Mouse (Mus musculus) lung, embryonic 14.5 days (tissue): ENCODE measurements around the gene Tdrkh. TPM values are rescaled to one million over a fixed set of nuclear protein-coding genes. Genes with fewer than 3 reads are reported as not detected.

ENCODE experiments used
- ATAC-seq: fragments of 200-750 bp; cut with Nextera tagmentation; 2 replicates; pipeline ENCODE4 v1.8.0; 2017; ENCODE audit warnings: mild to moderate bottlenecking, moderate TSS enrichment, moderate library complexity; ENCODE audit not compliant: insufficient read depth
- DNase-seq: peaks from one replicate; pipeline ENCODE4 v3.0.0-alpha.2; 2015
- H3K27ac ChIP-seq: fragments of 300-500 bp; sonication (generic); 2 replicates; pipeline ENCODE4 v1.5.1; 2014; ENCODE audit warnings: low read depth, mild to moderate bottlenecking, moderate library complexity
- H3K27me3 ChIP-seq: fragments of 300-500 bp; sonication (generic); 2 replicates; pipeline ENCODE4 v1.6.1; 2014; ENCODE audit warnings: low read length, control low read depth; ENCODE audit not compliant: insufficient read depth
- H3K36me3 ChIP-seq: fragments of 300-500 bp; sonication (generic); 2 replicates; pipeline ENCODE4 v1.6.1; 2014; ENCODE audit warnings: control low read depth; ENCODE audit not compliant: insufficient read depth
- H3K4me1 ChIP-seq: fragments of 300-500 bp; sonication (generic); 2 replicates; pipeline ENCODE4 v1.6.1; 2014; ENCODE audit warnings: antibody characterized with exemption, control low read depth; ENCODE audit not compliant: insufficient read depth
- H3K4me2 ChIP-seq: fragments of 300-500 bp; sonication (generic); 2 replicates; pipeline ENCODE4 v1.6.1; 2014; ENCODE audit warnings: mild to moderate bottlenecking
- H3K4me3 ChIP-seq: fragments of 300-500 bp; sonication (generic); 2 replicates; pipeline ENCODE4 v1.5.1; 2014; ENCODE audit warnings: low read depth, low read length
- H3K9ac ChIP-seq: fragments of 300-500 bp; sonication (generic); 2 replicates; pipeline ENCODE4 v1.6.1; 2014
- H3K9me3 ChIP-seq: fragments of 300-500 bp; sonication (generic); 2 replicates; pipeline ENCODE4 v1.6.1; 2016; ENCODE audit warnings: low read depth, low read length, control low read depth
- CTCF ChIP-seq: IDR thresholded peaks from 2 replicates; pipeline ENCODE4 v1.5.1; 2016; ENCODE audit warnings: antibody characterized with exemption, low read depth
- WGBS: fragments of 180-500 bp; shearing (Covaris S2); extraction: QIAGEN DNeasy Blood & Tissue Kit; methylation state at CpG from one replicate; pipeline ENCODE4 v1.1.7; 2014; 5-methylcytosine and 5-hydroxymethylcytosine counted together
- polyA plus RNA-seq: library from polyadenylated mRNA; unstranded; fragments of >200 nt; fragmentation: Nextera tagmentation; extraction: Ambion mirVana; gene quantifications from 2 replicates; pipeline ENCODE4 v1.2.1, GENCODE M21; 2014

Tdrkh gene
- polyA plus RNA-seq, 1 experiment from 2014 or later = 8.8 TPM

GRCm38 (mm10) chr3:94457055-94457454 lies 44.0 kb downstream of the Tdrkh start:
- Histone ChIP-seq H3K4me1 (no peaks in the 10 kb centered on the region), H3K27me3 (no peaks in the 10 kb centered on the region), H3K27ac (no peak overlapping the region), H3K9me3 (no peaks in the 10 kb centered on the region), H3K9ac (no peak overlapping the region), H3K36me3 (no peaks in the 10 kb centered on the region), H3K4me2 (peak overlapping the region; percentile 56), H3K4me3 (no peak overlapping the region)
- ATAC-seq (no peak), DNase-seq (no peak)
- WGBS = 66% methylated on average over 3 of the region's 3 CpGs
- TF ChIP-seq CTCF = no peak

- 92% methylated on average over 2 of the region's 2 CpGs for WGBS
- Histone ChIP-seq H3K4me3 (no peak overlapping the region), H3K4me2 (no peak overlapping the region), H3K27ac (no peak overlapping the region), H3K4me1 (no peaks in the 10 kb centered on the region), H3K9me3 (no peaks in the 10 kb centered on the region), H3K36me3 (no peaks in the 10 kb centered on the region), H3K9ac (no peak overlapping the region), H3K27me3 (no peaks in the 10 kb centered on the region)
- ATAC-seq (no peak), DNase-seq (no peak)
- TF ChIP-seq CTCF = no peak
These were observed 46.8 kb downstream of the Tdrkh start for GRCm38 (mm10) chr3:94459834-94460233.

GRCm38 (mm10) chr3:94463926-94464578 lies 51.0 kb downstream of the Tdrkh start:
- no peak overlapping the region for H3K4me3 ChIP-seq
- ATAC-seq (peak; percentile 38; the same call in 1 of the 2 replicates), DNase-seq (no peak)
- H3K27me3 ChIP-seq = no peaks in the 10 kb centered on the region
- H3K9ac ChIP-seq = no peak overlapping the region
- H3K4me1 ChIP-seq = no peaks in the 10 kb centered on the region
- no peaks in the 10 kb centered on the region for H3K36me3 ChIP-seq
- H3K4me2 ChIP-seq = no peak overlapping the region
- no peak for TF ChIP-seq CTCF
- WGBS = 40% methylated on average over 11 of the region's 11 CpGs
- no peaks in the 10 kb centered on the region for H3K9me3 ChIP-seq
- H3K27ac ChIP-seq = no peak overlapping the region

- H3K4me1 ChIP-seq = no peaks in the 10 kb centered on the region
- no peak overlapping the region for H3K9ac ChIP-seq
- no peak for TF ChIP-seq CTCF
- H3K9me3 ChIP-seq = no peaks in the 10 kb centered on the region
- H3K4me3 ChIP-seq = no peak overlapping the region
- no peaks in the 10 kb centered on the region for H3K36me3 ChIP-seq
- H3K4me2 ChIP-seq = no peak overlapping the region
- 77% methylated on average over 13 of the region's 13 CpGs for WGBS
- DNase-seq = no peak
- H3K27me3 ChIP-seq = no peaks in the 10 kb centered on the region
- ATAC-seq = no peak
- no peak overlapping the region for H3K27ac ChIP-seq
These were observed 52.8 kb downstream of the Tdrkh start for GRCm38 (mm10) chr3:94465632-94466430.

- Histone ChIP-seq H3K27me3 (no peaks in the 10 kb centered on the region), H3K4me3 (no peak overlapping the region), H3K4me1 (peaks cover 3% of the 10 kb centered on the region; the same call in 1 of the 2 replicates), H3K9me3 (no peaks in the 10 kb centered on the region), H3K4me2 (no peak overlapping the region), H3K9ac (no peak overlapping the region), H3K36me3 (no peaks in the 10 kb centered on the region), H3K27ac (no peak overlapping the region)
- ATAC-seq (no peak), DNase-seq (no peak)
- WGBS = 32% methylated on average over 3 of the region's 3 CpGs
- TF ChIP-seq CTCF = no peak
These were observed 55.9 kb downstream of the Tdrkh start for GRCm38 (mm10) chr3:94468931-94469330.

- peaks cover 3% of the 10 kb centered on the region; the same call in 1 of the 2 replicates for H3K4me1 ChIP-seq
- peak overlapping the region; percentile 5; the same call in 1 of the 2 replicates for H3K4me3 ChIP-seq
- DNase-seq (peak; percentile 81), ATAC-seq (peak; percentile 89)
- no peaks in the 10 kb centered on the region for H3K27me3 ChIP-seq
- peak overlapping the region; percentile 56 for H3K4me2 ChIP-seq
- H3K9me3 ChIP-seq = no peaks in the 10 kb centered on the region
- peak overlapping the region; percentile 42; the same call in 1 of the 2 replicates for H3K27ac ChIP-seq
- no peak for TF ChIP-seq CTCF
- no peak overlapping the region for H3K9ac ChIP-seq
- 10% methylated on average over 28 of the region's 28 CpGs for WGBS
- H3K36me3 ChIP-seq = no peaks in the 10 kb centered on the region
These were observed 59.5 kb downstream of the Tdrkh start for GRCm38 (mm10) chr3:94472447-94473114.

- Histone ChIP-seq H3K4me3 (no peak overlapping the region; the same call in 1 of the 2 replicates), H3K27me3 (no peaks in the 10 kb centered on the region), H3K4me1 (peaks cover 3% of the 10 kb centered on the region; the same call in 1 of the 2 replicates), H3K36me3 (no peaks in the 10 kb centered on the region), H3K9me3 (no peaks in the 10 kb centered on the region), H3K9ac (no peak overlapping the region), H3K4me2 (peak overlapping the region; percentile 56; the same call in 1 of the 2 replicates), H3K27ac (peak overlapping the region; percentile 42; the same call in 1 of the 2 replicates)
- WGBS = 47% methylated on average over 10 of the region's 10 CpGs
- no peak for TF ChIP-seq CTCF
- DNase-seq = no peak
- ATAC-seq = no peak
These were observed 60.0 kb downstream of the Tdrkh start for GRCm38 (mm10) chr3:94473115-94473505.
